16 mouse cellular contexts compared by ENCODE assay signal in genomic region chr2:6467318-6467717, GRCm38 (mm10).
"Had no signal": no experiment of that assay in that cellular context is flagged by ENCODE, and none has a peak within 500 bp of the region (broad histone marks: within the 10 kb centered on the region; RNA-seq: fewer than 3 reads in every experiment).

No protein-coding gene starts in this region.

- H3K4me3 ChIP-seq: neural tube, embryonic 13.5 days; neural tube, embryonic 15.5 days; stomach, embryonic 15.5 days had no signal

- H3K4me1 ChIP-seq: stomach, embryonic 15.5 days had no signal

- H3K27ac ChIP-seq: neural tube, embryonic 13.5 days; neural tube, embryonic 15.5 days; stomach, embryonic 15.5 days; stomach, postnatal 0 days had no signal

- H3K27me3 ChIP-seq: neural tube, embryonic 13.5 days; neural tube, embryonic 15.5 days; stomach, embryonic 15.5 days had no signal

- DNase-seq: retina, postnatal 1 day; right cerebral cortex, adult 18-20 months; right cerebral cortex, postnatal 14 days; right cerebral cortex, postnatal 25 days; right cerebral cortex, postnatal 4 days; spleen, adult 18-20 months; thymus, adult 18-20 months; thymus, adult 2 months; thymus, postnatal 14 days; thymus, postnatal 25 days; thymus, postnatal 36 days; thymus, postnatal 4 days had no signal

- H3K9ac ChIP-seq: neural tube, embryonic 13.5 days; neural tube, embryonic 15.5 days; stomach, embryonic 15.5 days had no signal

- H3K36me3 ChIP-seq: neural tube, embryonic 13.5 days; neural tube, embryonic 15.5 days; stomach, embryonic 15.5 days had no signal

- H3K9me3 ChIP-seq: neural tube, embryonic 13.5 days; neural tube, embryonic 15.5 days; stomach, embryonic 15.5 days had no signal

- H3K4me2 ChIP-seq: neural tube, embryonic 13.5 days; neural tube, embryonic 15.5 days; stomach, embryonic 15.5 days had no signal
